Mouse (Mus musculus) gastrocnemius, adult 18-20 months (tissue): Measurements from ENCODE around the gene Mroh9. TPM values are rescaled to one million over a fixed set of nuclear protein-coding genes. Genes with fewer than 3 reads are reported as not detected.

Experiments
- DNase-seq: peaks from one replicate; pipeline ENCODE4 v3.0.0; 2021; ENCODE audit warnings: low spot score
- long read RNA-seq, 2 experiments: library from polyadenylated mRNA; stranded (forward); transcript quantifications; one replicate each; pipeline ENCODE4 v2.0.0; 2021
- total RNA-seq, 2 experiments: library from RNA; stranded (reverse); gene quantifications; 2 replicates each; pipeline ENCODE4 v1.2.3; 2021

The Mroh9 gene
- total RNA-seq: not detected
- long read RNA-seq, experiment 1: 0 reads
- long read RNA-seq, experiment 2: 0 reads

GRCm38 (mm10) chr1:163085570-163085969 lies at the start of gene Mroh9:
Mroh9 (minus strand) TSS chr1:163085670.
- no peak for DNase-seq

- no peak for DNase-seq
Observed at GRCm38 (mm10) chr1:163129976-163130375, 44.5 kb upstream of the Mroh9 start.

- DNase-seq: no peak
Observed at GRCm38 (mm10) chr1:163129129-163129900, 43.8 kb upstream of the Mroh9 start.

GRCm38 (mm10) chr1:163126175-163126881 lies 40.9 kb upstream of the Mroh9 start:
- DNase-seq: no peak

GRCm38 (mm10) chr1:163122414-163122813 lies 36.9 kb upstream of the Mroh9 start:
- DNase-seq: no peak

GRCm38 (mm10) chr1:163113461-163114174 lies 28.1 kb upstream of the Mroh9 start:
- DNase-seq: no peak

DNA sequence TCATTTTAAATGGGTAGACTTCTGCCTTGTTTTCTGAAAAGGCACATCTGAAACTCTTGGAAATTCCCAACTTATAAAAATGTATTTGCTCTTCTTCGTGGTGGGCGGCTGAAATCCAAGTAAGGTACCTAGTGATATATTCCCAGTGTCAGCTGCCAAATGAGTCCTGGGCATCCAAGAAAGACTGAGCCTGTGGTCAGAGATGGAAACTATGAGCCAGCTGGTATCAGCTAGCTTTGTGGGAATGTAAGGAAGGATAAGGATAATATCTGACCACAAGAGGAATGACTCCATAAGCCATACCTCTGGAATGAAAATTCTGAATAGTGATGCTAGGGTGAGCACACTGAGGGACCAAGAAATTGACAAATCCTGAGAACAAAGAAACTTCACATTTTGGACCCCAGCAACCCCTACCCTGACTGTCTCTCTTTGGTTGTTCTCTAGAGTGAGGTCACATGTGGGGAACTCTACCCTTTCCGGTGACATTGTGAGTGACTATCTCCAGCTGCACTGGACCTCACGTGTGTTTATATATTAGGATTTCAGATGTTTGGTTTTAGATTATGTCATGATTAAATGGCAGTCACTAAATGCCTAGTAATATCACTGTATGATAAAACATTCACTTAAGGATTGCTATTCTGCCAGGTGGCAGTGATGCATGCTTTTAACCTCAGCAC lies 27.2 kb upstream of the Mroh9 start:
- no peak for DNase-seq

- DNase-seq: no peak
Observed at GRCm38 (mm10) chr1:163104960-163105359, 19.5 kb upstream of the Mroh9 start.

DNA sequence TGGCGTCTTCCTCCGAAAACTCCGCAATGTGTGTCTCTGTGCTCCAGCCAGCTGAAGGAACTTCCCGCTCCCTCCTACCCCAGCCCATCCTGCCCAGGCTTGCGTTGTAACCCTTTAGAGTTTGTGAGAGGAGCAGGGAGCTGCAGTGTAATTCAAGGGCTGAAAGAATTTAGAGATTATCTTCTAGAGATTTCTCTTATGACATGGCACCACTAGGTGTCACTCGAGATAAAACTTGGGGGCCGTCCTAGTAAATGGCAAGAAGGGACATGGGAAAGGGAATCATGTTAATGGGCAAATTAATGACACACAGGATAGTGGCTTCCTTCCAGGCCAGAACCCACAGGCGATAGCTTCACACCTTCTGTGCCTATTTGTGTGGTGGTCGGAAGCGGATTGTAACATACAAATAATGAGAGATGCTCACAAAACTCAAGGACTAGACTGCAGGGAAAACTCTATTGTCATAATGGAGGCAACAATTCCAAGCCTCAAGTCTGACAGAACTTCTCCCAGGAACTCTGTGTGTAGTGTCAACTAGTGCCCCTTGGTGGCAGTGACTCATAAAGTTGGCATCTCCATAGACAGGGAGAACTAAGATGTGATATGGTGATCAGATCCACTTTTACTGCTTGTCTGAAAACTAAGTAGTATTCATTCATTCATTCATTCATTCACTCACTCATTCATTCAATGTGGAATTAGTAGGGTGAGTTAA lies 6.1 kb upstream of the Mroh9 start:
- peak; percentile 44 for DNase-seq

DNA sequence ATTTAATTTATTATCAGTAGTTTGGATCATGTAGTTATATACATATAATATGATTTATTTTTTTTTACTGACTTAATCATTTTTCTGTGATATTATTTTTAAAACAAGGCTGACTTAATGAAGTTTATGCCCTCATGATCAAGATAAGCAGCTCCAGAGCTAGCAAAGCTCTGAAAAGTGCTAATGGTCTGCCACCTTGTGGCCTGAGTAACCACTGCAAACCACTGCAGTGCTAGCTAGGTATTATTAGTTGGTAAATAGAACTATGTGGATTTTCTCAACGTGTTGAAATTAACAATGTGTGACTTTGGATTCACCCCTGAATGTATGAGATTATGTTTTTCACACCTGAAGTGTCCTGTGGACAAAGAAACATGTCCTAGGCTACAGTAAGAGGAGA lies 15.0 kb downstream of the Mroh9 start:
- peak; percentile 17 for DNase-seq

GRCm38 (mm10) chr1:163060381-163060780 lies 25.1 kb downstream of the Mroh9 start:
- no peak for DNase-seq

DNA sequence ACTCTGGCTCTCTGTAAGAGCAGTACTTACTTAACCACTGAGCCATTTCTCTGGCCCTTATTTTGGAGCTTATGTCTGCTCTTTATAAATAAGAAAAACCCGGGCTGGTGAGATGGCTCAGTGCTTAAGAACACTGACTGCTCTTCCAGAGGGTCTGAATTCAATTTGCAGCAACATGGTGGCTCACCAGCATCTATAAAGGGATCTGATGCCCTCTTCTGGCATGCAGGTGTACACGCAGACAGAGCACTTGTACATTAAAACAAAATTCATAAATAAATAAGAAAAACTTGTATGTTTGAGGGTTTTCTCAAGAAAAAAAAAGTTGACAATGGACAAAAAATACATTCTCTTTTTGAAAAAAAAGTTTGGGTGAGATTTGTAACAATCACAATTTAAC lies 28.1 kb downstream of the Mroh9 start:
- DNase-seq: peak; percentile 7

- no peak for DNase-seq
Observed at GRCm38 (mm10) chr1:163055629-163056028, 29.8 kb downstream of the Mroh9 start.

GRCm38 (mm10) chr1:163023075-163023474 lies 62.4 kb downstream of the Mroh9 start:
- DNase-seq: no peak

DNA sequence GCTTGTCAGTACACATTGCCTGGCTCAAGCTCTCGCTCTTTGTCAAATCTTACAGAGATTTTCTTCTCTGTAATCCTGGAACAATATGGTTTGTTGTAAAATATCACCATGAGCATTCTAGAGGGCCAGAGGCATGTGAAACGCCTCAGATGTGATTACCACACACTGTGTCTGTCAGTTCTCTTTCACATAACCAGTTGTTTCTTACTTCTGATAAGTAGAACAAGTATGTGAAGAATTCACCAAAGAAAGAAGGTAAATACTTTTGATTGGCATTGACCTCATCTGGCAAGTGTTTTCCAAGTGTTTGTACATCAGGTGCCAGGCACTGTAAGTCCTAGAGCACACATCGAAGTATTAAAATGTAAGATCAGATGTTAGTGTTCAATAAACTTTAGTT lies 76.2 kb downstream of the Mroh9 start:
- no peak for DNase-seq

DNA sequence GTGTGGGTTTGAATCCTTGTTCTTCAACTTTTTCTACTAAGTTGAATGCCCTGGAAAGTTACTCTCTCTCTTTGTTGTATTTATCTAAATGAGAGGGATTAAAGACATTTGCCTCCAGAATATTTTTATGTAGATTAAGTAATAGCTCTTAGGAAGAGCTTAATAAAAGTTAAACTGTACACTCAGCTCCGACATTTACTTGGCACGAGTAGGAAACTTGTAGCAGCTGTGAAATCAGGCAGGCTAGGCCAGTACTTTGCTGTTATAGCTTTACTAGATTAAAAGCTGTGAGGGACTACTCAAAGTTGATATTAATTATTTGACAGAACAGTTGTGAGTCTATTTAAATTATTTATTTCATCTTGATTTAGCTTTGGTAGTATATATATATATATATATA lies 82.0 kb downstream of the Mroh9 start:
- no peak for DNase-seq

- no peak for DNase-seq
Observed at GRCm38 (mm10) chr1:163001271-163001829, 84.1 kb downstream of the Mroh9 start.

DNA sequence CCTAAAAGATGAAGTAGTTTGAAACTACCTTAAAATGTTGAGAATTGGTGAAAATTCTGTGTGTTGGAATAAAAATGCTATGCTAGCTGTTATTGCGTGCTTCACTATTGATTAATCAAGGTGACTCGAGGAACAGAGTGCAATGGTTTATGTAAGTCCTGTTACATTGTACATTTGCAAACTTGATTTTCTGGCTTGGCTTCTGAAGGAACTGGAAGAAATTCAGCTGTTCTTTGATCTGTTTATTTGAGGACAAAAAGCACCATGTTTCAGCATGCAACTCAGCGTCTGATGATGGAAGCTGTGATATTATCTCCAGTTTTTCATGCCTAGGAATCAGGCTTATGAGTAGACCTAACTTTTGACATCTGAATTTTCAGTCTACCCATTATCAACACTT lies 97.9 kb downstream of the Mroh9 start:
- no peak for DNase-seq

DNA sequence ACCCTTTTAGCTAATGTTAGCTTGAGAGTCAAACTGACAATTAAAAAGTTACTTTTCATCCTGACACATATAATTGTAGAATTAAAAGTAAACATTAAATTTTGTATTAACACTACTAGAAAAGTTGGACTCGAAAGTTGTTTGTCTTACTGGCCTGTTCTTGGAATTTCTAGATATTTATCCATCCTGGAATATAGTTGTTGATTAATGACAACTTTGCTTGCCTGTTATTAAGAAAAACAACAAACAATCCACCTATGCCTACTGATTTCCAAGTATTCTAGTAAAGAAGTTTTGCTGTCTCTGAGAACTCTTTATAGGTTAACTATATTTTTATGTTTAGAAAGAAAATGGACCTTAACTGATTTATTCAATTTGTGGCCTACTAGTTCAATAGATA lies 98.7 kb downstream of the Mroh9 start:
- DNase-seq: no peak

- no peak for DNase-seq
Observed at GRCm38 (mm10) chr1:162986121-162986748, 99.2 kb downstream of the Mroh9 start.
